Mouse (Mus musculus): ENCODE results near the gene Vdac2.

DNA sequence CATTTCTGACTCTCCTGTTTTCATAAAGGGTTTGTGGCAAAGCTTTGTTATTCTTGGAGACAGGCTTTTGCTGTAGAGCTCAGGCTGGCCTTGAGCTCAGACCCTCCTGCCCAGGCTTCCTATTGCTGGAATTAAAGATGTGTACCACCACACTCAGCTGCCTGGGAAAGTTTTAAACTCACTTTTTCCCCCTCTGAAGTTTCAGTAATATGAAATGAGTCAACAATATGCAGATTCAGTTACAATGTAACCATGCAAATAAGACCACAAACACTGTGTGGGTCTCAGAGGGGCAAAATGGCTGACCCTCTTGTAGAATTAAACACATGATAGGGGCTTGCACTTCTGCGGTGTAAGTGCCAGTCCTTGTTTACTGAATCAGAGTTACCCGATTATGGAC, 18.8 kb upstream of the Vdac2 start:
- no peak for TF ChIP-seq CTCF (IDR thresholded peaks at IDR 0.05; ENCODE audit: low read depth)
- TF ChIP-seq EP300 (IDR thresholded peaks at IDR 0.05; ENCODE audit: low read depth) = no peak
